Mouse (Mus musculus): ENCODE measurements around the gene Hapln2.

Hapln2 gene

DNA sequence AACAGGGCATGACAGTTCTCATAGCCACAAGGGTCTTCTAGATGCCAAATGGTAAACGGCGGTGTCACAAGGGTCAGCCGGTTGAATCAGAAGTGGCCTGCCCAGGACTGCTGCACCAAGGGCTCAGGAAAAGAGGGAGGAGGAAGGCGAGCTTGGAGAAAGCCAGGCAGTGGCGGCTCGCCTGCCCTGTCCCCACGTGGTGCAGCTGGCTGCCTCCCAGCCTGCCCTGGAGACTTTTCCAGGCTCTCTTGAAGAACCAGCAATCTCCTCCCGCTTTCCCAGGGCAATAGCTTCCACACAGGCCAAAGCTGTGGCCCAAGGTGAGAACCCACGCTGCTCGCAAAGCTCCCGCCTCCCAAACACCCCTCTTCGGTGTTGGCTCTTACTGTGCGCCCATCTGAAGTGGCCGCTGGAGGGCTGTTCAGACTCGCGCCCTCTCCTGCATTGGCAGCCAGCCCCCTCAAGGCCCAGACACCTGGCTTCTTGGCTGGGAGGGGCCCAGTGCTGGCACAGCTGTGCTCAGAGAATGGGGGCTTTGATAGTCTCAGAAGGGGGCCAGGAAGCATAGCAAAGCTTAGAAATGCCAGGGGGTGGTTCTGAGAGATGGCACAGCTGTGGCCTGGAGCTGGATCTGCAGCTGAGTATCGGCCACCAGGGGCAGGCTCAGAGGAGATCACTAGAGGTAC is 24.9 kb downstream of the Hapln2 start:
- DNase-seq = no peak

DNA sequence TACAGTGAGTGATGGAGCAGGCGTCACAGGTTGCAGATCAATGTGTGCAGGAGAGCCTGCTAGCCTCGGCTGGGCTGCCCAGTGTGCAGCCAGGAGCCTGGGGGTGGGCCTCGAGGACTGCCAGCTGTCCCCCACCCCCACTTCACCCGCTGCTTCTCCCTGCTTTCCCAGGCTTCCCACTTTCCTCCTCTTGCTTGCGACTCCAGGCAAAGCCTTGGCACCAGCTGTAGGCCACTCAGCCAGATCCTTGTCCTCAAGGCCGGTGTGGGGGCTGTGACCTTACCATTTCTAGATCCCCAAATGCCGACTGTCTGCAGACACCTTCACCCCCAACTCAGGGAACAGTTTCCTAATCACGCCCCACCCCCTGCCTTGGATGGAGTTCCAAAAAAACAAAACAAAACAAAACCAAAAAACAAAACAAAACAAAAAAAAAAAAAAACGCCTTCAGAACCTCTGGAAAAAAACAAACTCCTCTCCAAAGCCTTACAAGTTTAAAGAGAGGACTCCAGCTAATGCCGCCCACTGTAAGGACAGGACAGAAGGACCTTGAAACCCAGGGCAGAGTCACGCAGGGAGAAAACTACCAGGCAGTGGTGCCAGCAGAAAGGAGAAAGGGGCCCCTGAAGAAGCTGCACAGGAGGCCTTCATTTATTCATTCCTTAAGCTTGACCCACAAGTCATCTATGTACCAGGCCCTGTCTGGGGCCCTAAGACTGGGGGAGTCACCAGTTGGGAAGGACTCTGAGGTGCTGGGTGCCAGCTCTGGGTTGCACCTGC is 26.4 kb downstream of the Hapln2 start:
- DNase-seq = no peak

DNA sequence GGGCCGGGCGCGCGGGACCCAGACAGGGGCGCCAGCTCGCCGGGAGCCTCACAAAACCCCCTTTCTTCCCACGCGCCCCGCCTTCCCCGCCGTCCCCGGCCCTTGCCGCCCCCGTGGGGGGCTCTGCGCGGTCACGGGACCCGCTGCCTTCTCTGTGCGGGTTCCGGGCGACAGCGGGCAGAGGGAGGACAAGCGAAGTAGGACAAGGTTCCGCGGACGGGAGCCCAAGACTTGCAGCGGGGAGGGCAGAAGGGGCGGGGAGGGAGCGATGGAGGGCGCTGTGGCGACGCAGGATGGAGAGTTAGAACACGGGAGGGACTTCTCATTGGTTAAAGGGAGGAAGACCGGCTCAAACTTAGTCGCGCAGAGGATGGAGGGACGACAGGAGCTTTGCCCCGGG is 27.2 kb downstream of the Hapln2 start, which contains the start of gene Bcan:
Gene Bcan, minus strand, starts transcription at position 50 of the 400 bp plus-strand sequence.
- no peak for DNase-seq

DNA sequence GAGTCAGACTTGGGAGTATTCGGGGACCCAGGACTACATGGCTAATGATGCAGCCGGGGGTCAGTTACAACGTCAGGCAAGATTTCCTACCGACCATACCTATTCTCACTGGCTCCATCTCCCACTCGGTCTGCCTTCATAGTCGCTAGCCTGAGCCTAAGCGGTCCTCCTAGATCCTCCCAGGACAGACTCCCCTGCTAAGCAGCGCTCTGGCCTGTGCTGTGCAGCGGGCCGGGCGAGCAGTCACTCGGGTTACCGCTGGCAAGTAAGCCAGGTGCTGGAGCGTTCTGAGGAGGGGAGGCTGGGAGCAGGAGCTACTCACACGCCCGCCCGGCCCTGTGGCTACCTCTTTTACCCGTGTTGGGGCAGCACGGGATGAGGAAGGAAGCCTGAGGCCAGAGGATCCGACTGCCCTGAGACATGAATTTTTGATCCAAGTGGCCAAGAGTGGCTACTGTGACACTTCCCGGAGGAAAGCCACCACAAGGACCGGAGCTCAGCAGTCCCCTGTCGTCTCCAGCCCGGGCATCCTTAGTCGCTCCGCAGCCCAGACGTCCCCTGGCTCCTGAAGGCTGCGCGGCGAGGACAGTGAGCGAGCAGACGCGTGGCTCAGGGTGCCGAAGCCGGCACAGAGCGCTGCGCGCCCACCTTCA is 28.0 kb downstream of the Hapln2 start:
- no peak for DNase-seq

DNA sequence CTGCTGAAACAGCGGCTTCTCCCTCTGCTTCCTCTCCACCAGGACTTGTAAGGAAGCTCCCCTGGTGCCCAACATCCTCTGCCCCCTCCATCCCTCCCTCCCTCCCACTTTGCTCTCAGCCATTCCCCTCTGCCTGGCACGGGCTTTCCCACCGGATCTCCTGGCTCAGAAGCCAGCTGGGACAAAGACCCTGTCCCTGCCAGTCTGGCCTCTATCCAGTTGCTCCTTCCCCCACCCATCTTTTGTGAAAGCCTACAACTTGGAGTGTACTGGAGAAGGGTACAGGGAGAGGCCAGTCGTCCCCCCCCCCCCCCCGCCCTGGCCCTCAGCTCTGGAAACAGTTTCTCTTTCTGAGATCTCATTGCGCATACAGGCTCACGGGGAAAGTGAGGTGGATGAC is 28.6 kb downstream of the Hapln2 start:
- no peak for DNase-seq

DNA sequence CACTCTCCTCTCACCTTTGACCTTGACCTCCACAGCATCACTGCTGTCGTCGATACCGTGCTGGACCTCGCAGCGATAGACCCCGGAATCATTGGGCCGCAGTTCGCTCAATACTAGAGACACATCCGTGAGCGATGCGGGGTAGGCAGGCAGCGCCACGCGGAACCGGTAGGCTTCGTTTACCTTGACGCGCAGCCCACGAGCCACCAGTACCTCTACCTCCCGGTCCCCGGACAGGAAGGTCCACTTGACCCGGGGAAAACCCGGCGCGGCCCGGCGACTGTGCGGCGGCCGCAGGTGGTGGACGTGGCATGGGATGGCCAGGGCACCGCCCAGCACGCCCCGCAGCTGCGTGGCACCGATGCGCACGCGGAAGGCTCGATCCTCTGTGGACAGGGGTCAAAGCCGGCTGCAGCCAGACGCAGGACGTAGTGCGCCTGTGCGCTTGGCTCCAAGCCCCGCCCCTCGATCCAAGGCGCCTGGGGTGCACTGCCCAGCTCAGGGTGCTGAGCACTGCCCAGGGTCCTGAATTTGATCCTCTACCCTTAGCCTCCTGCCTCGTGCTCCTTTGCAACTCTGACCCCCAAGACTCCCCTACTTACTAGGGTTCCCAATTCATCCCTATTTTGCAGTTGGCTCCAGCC is 30.3 kb downstream of the Hapln2 start:
- no peak for DNase-seq

DNA sequence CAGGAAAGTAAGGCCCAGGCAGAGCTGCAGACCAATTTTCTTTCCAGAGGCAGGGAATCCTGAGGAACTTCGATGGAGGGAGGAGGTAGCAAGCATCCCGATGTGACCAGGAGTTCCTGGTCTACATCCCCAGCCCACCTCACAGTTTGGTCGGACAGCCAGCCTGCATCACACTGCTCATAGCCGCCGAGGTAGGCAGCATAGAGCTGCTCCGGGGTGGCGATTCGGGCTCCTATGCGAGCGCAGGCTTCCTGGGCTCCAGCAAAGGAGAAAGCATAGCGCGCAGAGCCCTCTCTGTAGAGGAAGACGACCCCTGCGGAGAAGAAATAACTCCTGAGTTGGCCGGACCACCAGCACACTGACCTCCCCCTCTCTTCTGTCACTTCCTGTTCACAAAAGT is 31.0 kb downstream of the Hapln2 start:
- no peak for DNase-seq

DNA sequence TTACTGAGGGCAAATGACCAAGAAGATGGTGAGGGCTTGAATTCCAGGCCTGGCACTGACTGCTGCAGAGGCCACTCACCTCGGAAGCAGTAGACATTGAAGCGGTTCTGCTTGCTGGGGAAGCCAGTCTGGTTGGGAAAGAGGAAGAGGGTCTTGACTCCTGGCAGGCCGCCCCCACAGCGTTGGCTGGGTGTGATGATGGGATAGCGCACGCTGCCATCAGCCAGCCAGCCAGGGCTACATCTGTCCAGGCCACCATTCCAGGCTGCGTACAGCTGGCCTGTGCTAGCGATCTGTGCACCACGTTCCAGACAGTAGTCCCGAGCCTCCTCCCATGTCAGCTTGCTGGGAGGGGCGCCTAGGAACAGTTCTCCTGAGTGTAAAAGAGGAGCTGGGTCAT is 32.1 kb downstream of the Hapln2 start:
- DNase-seq = no peak

DNA sequence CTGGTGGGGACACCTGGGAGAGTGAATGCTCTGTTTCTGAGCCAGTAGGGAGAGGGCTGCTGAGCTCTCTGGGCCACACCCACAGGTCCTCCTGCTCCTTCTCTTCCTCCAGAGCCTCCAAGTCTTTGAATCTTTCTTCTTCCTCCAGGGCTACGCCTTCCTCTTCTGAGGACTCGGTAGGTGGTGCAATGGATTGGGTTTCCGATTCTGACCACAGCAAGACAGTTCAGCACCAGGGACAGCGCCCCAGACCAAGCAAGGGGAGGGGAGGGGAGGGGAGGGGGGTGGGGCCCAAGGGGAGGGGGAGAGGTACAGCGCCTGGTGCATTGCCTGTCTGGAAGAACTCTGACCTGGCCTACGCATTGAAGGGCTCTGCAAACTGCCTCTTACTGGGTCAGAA is 33.9 kb downstream of the Hapln2 start:
- DNase-seq = no peak

DNA sequence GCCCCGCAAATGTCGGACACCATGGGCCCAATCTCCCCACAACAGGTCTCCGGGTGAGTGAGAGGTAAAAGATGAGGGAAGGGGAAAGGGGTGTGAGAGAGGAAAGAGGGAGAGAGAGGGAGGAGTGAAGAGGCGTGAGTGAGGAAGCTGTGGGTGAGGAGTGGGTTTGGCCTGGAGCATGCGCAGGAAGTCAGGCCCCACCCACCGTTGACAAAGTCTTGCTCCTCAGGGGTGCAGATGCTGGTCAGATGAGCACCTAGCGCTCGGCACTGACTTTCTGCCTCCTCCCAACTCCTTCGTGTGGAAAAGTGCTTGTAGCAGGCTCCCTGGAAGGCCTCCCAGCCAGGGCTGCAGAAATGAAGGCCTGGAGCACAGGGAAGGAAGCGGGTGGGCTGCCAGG is 37.4 kb downstream of the Hapln2 start:
- no peak for DNase-seq

DNA sequence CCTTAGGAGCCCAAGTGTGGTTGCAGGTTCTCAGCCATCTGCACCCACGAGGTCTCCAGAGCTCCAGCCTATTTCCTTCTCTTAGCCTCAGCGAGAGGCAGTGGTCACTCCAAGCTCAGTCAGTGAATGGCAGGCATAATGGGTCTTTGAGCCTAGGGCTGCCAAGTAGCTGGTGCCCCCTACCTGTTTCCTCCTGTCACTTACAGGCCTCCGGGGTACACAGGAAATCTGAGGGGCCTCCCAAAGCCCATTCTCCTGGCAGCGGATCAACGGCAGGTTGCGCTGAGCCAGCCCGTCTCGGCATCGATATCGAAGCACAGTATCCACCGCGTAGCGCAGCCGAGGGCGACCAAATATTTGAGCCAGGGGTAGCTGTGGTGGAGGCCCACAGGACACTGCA is 39.3 kb downstream of the Hapln2 start:
- DNase-seq = no peak

DNA sequence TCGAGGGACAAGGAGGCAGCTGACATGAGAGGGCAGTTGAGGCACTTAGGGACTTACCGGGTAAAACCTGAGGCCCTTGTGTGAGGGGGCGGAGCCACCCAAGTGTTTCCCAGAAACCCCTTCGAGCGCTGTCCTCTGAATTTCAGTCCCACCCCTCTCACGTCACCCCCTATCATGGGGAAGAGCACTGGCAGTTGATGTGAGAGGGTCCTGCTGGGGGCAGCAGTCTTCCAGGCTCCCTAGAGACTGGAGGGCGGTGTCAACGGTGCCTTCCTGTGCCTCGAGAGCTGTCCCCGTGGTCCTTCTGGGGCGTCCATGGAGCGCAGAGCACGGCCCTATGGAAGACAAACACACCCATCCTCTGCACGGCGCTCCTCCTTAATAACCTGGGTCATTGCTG is 39.8 kb downstream of the Hapln2 start:
- DNase-seq = no peak

DNA sequence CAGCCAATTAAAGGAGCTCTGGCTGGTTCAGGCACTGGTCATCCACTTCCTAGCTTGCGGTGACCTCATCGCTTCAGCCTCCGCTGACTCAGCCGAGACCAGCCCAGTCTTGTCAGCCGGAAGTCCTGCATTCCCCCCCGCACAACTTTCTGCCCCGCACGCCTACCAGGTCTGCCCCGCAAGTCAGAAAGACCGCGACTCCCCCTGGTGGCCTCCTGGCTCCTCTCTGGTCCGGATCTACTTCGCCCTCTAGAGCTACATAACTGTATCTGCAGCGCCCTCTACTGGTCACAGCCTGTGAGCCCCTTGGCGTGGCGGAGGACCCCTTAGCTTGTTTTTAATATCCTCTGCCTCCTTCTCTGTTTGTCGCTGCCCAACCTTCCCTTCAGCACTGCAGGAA is 40.5 kb downstream of the Hapln2 start:
- peak; percentile 82 for DNase-seq

DNA sequence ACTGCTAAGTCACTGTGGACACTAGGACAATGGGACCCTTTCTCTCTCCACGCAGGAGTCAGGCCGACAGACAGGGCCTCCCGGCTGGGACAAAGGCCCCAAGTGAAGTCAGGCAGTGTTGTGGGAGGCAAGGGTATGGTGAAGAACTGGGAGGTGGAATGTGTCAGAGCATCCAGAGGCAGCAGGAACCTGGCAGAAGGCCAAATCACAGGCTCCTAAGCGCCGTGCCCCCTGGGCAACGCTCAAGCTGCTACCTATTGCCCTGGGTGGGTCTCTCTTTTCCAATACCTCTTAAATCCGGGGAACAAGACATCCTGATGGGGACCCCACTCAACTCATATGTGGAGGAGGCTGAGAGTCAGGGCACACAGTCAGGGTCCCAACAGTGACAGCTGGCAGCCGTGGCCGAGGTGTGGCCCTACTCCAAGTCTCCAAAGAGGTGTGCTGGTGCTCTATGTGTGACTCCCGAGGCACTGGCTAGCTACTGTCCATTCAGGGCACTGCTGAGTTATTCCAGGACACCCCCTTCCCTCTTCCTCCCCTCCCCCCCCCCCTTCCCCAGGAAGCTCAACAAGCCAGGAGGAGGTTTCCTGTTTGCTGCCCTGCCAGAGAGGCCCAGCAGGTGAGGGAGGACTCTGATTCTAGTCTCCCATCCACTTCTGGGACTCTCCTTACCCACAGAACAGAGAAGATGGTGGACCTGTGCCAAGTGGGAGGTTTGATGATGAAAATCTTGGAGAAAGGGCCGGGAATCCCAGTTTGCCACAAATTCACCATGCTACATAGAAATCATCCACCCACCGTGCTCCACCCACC is 41.7 kb downstream of the Hapln2 start:
- DNase-seq = no peak

DNA sequence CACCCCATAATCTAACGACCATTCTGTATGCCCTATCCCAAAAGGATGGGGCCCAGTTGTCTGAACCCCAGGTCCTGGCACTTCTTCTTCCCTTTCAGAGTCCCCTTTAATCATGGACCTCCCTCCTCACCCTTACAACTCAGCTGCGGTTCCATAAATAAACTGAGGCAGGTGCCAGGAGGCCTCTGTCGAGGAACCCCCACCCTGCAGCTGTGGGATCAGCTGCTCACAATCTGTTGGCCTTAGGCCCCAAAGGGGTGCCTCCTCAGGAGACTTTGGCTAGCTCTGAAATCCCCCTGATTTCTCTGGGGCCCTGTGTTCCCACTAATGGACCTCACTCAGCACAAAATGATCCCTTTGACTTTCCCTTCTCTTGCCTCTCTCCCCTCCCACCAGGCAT is 43.3 kb downstream of the Hapln2 start:
- no peak for DNase-seq

DNA sequence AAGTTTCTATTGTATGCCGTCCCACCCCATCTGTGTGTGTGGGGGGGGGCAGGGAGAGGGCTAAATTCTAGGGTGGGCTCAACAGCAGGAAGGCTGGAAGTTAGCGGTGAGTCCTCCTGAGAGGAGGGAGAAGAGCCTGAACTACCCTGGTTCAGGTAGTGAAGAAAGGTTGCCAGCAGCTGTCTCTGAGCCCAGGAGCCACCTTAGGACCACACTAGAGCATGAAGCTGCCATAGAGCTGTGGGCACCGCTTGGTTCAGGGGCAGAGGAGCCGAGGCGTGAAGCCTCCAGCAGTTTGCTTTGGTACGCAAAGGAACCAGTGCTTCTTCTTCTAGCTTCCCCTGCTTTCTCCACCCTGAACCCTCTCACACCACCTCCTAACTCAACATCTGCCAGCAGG is 43.8 kb downstream of the Hapln2 start:
- DNase-seq = no peak

DNA sequence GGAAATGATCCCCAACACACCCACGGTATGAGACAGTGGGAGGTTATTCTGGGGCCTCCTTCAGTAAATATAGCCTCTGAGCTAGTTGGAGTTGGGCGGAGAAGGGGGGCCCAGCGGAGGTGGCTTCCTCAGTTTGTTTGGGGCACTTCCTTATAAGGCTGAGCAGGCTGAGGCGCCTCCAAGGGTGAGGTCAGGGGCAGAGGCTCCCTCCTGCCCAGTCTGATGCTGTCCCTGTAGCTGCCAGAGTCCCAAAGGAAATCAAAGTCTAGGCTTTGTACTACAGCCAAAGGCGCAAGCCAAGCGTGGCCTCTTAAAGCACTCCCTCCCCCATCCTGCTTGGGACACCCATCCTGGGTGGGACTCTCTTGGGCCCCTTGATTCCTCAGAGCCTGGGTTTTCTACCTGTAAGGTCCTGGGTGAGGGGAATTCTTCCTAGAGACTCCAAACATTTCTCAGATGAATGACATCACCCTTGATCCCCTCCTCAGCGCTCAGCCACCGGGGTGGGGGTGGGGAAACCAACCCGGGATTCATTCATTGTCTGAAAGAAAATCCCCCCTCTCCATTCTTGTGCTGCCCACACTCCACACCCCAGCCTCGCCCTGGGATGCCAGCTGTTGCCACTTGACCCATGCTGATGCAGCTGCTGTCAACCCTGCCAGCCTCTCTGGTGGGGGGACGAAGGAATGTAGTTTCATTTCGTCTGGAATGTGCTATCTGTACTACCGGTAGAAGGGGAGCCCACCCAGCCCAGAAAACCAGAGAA is 44.4 kb downstream of the Hapln2 start:
- DNase-seq = no peak

DNA sequence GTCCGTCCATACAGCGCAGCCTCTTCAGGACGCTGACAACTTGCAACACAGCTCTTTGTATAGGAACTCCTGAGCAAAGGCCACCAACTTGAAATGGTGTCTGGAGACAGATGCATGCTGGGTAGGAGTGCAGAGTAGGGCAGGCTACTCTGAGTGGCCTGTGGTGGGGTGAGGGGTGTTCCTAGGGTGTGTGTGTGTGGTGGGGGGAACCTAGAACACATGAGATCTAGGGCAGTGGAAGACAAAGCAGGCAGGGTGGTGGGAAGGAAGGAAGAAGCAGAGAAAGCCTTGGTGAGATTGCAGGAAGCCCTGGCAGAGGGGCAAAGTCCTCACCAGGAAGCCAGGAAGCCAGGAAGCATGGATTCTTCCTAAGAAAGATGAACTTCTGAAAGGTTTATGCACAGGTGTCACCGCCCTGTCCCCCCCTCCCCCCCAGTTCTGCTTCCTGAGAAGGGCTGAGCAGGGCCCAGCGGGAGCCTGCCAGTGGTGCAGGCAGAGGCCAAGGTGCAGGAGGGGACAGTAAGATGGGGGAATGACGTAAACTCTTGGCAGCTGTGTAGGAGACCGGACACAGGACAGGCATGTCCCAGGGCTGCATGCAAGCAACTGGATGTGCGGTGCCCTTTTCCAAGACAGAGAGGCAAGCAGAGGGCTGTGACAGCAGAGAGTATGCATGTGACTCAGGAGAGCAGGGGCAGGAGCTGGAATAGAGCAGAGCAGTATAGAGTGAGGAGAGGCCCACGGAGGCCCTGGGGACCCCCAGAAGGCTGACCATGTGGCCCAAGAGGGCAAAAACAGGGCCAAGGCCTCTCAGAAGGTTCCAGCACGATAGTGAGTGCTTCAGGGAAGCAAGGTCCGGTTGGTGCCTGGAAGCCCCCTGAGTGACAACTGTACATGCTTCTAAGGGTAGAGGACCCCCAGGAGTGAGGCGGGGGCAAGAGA is 45.2 kb downstream of the Hapln2 start:
- no peak for DNase-seq

DNA sequence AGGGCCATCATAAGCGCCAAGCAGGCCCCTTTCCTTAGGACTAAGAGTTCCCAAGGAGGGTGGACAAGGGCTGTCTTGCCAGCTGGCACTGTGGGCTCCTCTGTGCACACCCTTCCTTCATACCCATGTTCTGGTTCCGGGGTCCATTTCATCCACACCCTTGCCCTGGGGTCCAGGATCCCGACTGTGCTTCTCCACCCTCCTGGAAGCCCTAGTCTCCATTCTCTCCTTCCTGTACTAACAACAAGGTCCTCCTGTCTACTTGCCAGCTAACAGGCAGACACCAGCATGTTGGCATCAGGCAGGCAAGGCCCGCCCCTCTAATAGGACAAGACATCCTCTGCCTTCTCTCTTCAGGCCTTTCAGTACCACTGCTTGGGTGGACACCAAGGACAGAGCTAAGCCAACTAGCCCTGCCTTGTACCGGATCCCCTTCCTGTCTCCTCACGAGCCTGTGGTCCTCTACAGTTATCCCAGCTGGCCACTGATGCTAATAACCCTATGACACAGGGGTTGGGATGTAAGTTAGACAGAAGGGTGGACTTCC is 46.1 kb downstream of the Hapln2 start:
- no peak for DNase-seq

DNA sequence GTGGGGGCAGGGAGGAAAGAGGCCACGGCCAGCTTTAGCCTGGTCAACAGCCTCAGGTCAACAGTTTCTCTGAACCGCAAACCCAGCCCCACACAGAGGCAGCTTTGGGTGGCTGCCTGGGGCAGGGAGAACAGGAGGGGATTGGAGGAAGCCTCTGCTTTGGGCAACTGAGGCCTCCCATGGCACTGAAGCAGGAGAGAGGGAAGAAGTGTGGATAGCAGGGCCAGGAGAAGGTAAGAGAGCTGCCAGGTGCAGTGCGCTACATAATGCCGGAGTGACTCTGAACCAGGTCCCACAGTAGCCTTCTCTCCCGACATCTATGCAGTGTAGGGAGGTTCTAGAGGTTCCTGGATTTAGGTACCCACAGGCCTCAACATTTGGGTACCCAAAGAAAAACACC is 46.7 kb downstream of the Hapln2 start:
- no peak for DNase-seq
